8 mouse cellular contexts compared by ENCODE assay signal in genomic region chr8:126550944-126551357, GRCm38 (mm10). TPM values are rescaled to one million over a fixed set of nuclear protein-coding genes. Genes with fewer than 3 reads are reported as not detected.
DNase-seq lines count a peak whose midpoint lies in the region; ATAC-seq and TF ChIP-seq lines count a peak whose summit lies in the region.

No protein-coding gene starts in this region.

- ATAC-seq in midbrain, postnatal 0 days (ENCODE audit: low FRiP score): no peak

- no peak for TF ChIP-seq CTCF in midbrain, postnatal 0 days (IDR thresholded peaks at IDR 0.05)
- no peak for TF ChIP-seq CTCF in bone marrow macrophage, adult 2 months (IDR thresholded peaks at IDR 0.05; ENCODE audit: low read depth, low read length)

- H3K4me2 ChIP-seq in midbrain, postnatal 0 days (ENCODE audit: low read depth, low read length, poor library complexity, severe bottlenecking): no peak overlapping the region

- no peak for DNase-seq in midbrain, embryonic 10.5 days (ENCODE audit: low spot score)
- DNase-seq in midbrain, postnatal 0 days (ENCODE audit: low spot score): no peak
- DNase-seq in heart, postnatal 10 days: peak; percentile 65 to 69
- peak; percentile 48 to 53 for DNase-seq in monocyte, adult 2 months (ENCODE audit: low read depth in 1 of 2, low spot score in 2 of 2)
- DNase-seq in cerebellum, adult 9-10 months: no peak
- DNase-seq in neural tube, embryonic 10.5 days (ENCODE audit: extremely low spot score, low spot score): no peak
- DNase-seq in embryo, embryonic 9.5 days (ENCODE audit: extremely low spot score): no peak

- no peaks in the 10 kb centered on the region for H3K27me3 ChIP-seq in midbrain, embryonic 10.5 days (ENCODE audit: low read depth, poor library complexity, severe bottlenecking)
- no peaks in the 10 kb centered on the region for H3K27me3 ChIP-seq in midbrain, postnatal 0 days (ENCODE audit: insufficient read depth, low read length)

- peaks cover 12% of the 10 kb centered on the region for H3K4me1 ChIP-seq in midbrain, embryonic 10.5 days
- no peaks in the 10 kb centered on the region for H3K4me1 ChIP-seq in midbrain, postnatal 0 days (ENCODE audit: insufficient read depth, low read length)
- peaks cover 64% of the 10 kb centered on the region for H3K4me1 ChIP-seq in bone marrow macrophage, adult 2 months (ENCODE audit: control insufficient read depth, insufficient read depth, low read length)

- no peak for TF ChIP-seq POLR2A in bone marrow macrophage, adult 2 months (IDR thresholded peaks at IDR 0.05; ENCODE audit: borderline replicate concordance, low read depth, low read length)

- H3K9me3 ChIP-seq in midbrain, embryonic 10.5 days (replicated peaks): no peaks in the 10 kb centered on the region
- no peaks in the 10 kb centered on the region for H3K9me3 ChIP-seq in midbrain, postnatal 0 days (ENCODE audit: low read length)

- no peak overlapping the region for H3K4me3 ChIP-seq in midbrain, embryonic 10.5 days
- H3K4me3 ChIP-seq in midbrain, postnatal 0 days (ENCODE audit: low read depth, low read length): no peak overlapping the region
- peak overlapping the region; percentile 22 for H3K4me3 ChIP-seq in bone marrow macrophage, adult 2 months (ENCODE audit: insufficient read depth, low read length)

- intact Hi-C loops in heart, postnatal 10 days (cut with DNase I): loop anchor here (2.0 to 10.0 kb wide), 2 partner anchors 34 to 286 kb away; no protein-coding TSS in a partner anchor

- H3K36me3 ChIP-seq in midbrain, embryonic 10.5 days: no peaks in the 10 kb centered on the region
- no peaks in the 10 kb centered on the region for H3K36me3 ChIP-seq in midbrain, postnatal 0 days (ENCODE audit: insufficient read depth, low read length)

- 0 out of 2 replicates have a peak overlapping the region, but pooled peaks have one; percentile 17 for H3K27ac ChIP-seq in midbrain, embryonic 10.5 days (replicated peaks)
- H3K27ac ChIP-seq in midbrain, postnatal 0 days (ENCODE audit: low read depth, low read length): no peak overlapping the region
- H3K27ac ChIP-seq in bone marrow macrophage, adult 2 months (ENCODE audit: insufficient read depth, low read depth, low read length): peak overlapping the region; percentile 84

- 93% methylated on average over 5 of the region's 5 CpGs for WGBS in midbrain, embryonic 10.5 days
- WGBS in midbrain, postnatal 0 days: 70% methylated on average over 5 of the region's 5 CpGs

- H3K9ac ChIP-seq in midbrain, postnatal 0 days (replicated peaks; ENCODE audit: low read length, poor library complexity, severe bottlenecking): no peak overlapping the region

RNA-seq across cellular contexts. Expression of gene Irf2bp2, which starts 42.8 kb away (rescaled TPM):
- polyA plus RNA-seq in midbrain, embryonic 10.5 days (2016; fragmentation: Nextera tagmentation; extraction: Ambion mirVana): 3.8 and 4.0 TPM in 2 replicates
- 81.3 and 88.2 TPM in 2 replicates for total RNA-seq in midbrain, postnatal 0 days (2014; rRNA removed)
- polyA plus RNA-seq in midbrain, postnatal 0 days (2015; fragmentation: Nextera tagmentation; extraction: Ambion mirVana): 8.0 and 9.2 TPM in 2 replicates
- polyA plus RNA-seq in bone marrow macrophage, adult 2 months (2012; ENCODE audit: insufficient read depth, insufficient read length, missing spikeins): 163 and 167 TPM in 2 replicates
- total RNA-seq in heart, postnatal 10 days (2021): 100 to 1,000 TPM; 101 to 154 TPM

Comparison
In these comparisons a context has a peak if more than half of its experiments do, and no peak if none do; other contexts are left out.
1. DNase-seq: peak in heart, postnatal 10 days (2 of 2) and monocyte, adult 2 months (2 of 2); none in midbrain, embryonic 10.5 days (single experiment), midbrain, postnatal 0 days (single experiment), cerebellum, adult 9-10 months (single experiment), neural tube, embryonic 10.5 days (single experiment) and embryo, embryonic 9.5 days (single experiment).
2. RNA of gene Irf2bp2, which starts 42.8 kb away (polyA plus RNA-seq): 163 to 167 TPM in bone marrow macrophage, adult 2 months; 8.0 to 9.2 TPM in midbrain, postnatal 0 days and 3.8 to 4.0 TPM in midbrain, embryonic 10.5 days; every median in the first group is over 10 times any median in the second.